Mouse (Mus musculus) forebrain, embryonic 12.5 days (tissue): ENCODE results near the gene Wdr91. TPM values are rescaled to one million over a fixed set of nuclear protein-coding genes. Genes with fewer than 3 reads are reported as not detected.

ENCODE experiments used
- ATAC-seq: fragments of 200-750 bp; cut with Nextera tagmentation; 2 replicates; pipeline ENCODE4 v1.8.0; 2017; ENCODE audit warnings: moderate TSS enrichment; ENCODE audit not compliant: low FRiP score
- H3K27ac ChIP-seq: fragments of 300-500 bp; sonication (generic); 2 replicates; pipeline ENCODE4 v1.5.1; 2016; ENCODE audit warnings: mild to moderate bottlenecking
- H3K27me3 ChIP-seq: fragments of 300-500 bp; sonication (generic); 2 replicates; pipeline ENCODE4 v1.6.1; 2016; ENCODE audit warnings: mild to moderate bottlenecking
- H3K36me3 ChIP-seq: fragments of 300-500 bp; sonication (generic); replicated peaks from 2 replicates; pipeline ENCODE4 v1.6.1; 2016; ENCODE audit warnings: mild to moderate bottlenecking
- H3K4me1 ChIP-seq: fragments of 300-500 bp; sonication (generic); 2 replicates; pipeline ENCODE4 v1.6.1; 2016
- H3K4me2 ChIP-seq: fragments of 300-500 bp; sonication (generic); 2 replicates; pipeline ENCODE4 v1.6.1; 2016; ENCODE audit warnings: mild to moderate bottlenecking, moderate library complexity
- H3K4me3 ChIP-seq: fragments of 300-500 bp; sonication (generic); replicated peaks from 2 replicates; pipeline ENCODE4 v1.5.1; 2016; ENCODE audit warnings: mild to moderate bottlenecking
- H3K9ac ChIP-seq: fragments of 300-500 bp; sonication (generic); 2 replicates; pipeline ENCODE4 v1.6.1; 2016; ENCODE audit warnings: mild to moderate bottlenecking
- H3K9me3 ChIP-seq: fragments of 300-500 bp; sonication (generic); 2 replicates; pipeline ENCODE4 v1.6.1; 2016
- WGBS: fragments of 180-500 bp; shearing (Covaris S2); methylation state at CpG from one replicate; pipeline ENCODE4 v1.1.7; 2016; 5-methylcytosine and 5-hydroxymethylcytosine counted together
- polyA plus RNA-seq: library from polyadenylated mRNA; unstranded; fragments of >200 nt; fragmentation: Nextera tagmentation; extraction: Ambion mirVana; gene quantifications from 2 replicates; pipeline ENCODE4 v1.2.1, GENCODE M21; 2016

Gene Wdr91
- 11.0 and 12.3 TPM in 2 replicates for polyA plus RNA-seq

DNA sequence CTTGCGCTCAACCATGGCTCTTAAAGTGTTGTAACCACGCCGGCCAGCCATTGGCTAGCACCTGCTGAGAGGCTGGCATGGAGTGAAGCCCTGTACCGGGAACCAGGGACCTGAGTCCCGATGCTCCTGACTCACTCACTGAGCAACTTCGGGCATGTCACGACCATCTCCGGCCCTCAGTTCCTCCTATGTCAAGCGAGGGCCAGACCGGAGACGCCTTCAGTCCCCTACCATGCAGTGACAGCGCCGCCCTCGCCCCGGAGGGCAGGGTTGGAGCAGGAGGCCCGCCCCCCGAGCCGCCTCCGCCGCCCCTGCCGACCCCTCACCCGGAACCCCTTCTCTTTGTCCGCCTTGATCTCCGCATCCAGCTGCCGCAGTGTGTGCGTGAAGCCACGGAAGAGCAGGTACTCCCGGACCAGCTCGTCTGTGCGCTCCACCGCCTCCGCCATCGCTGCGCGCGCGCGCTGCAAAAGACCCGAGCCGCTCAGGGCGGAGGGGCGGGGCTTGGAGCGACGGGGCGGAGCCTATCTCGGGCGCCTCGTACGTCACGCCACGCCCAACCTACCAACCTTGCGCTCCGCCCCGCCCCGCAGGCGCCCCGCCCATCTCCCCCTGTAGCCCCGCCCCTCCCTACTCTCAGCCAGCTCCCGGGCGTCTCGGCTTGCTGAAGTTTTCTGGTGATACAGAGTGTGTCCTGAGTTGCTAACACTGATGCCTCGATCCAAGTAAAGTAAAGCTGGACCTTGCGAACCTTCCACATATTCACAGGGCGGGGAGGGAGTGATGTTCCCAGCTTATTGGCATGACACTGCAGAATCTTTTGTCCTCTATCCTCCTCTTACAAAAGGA lies at the start of gene Wdr91:
Wdr91 (minus strand) TSS at position 506 of the 849 bp plus-strand sequence.
- peak within 1 kb of the TSS; percentile 71 for H3K27ac ChIP-seq
- WGBS: under 1% methylated on average over 64 of the region's 64 CpGs
- H3K4me1 ChIP-seq: peaks cover 12% of the 10 kb centered on the region
- H3K27me3 ChIP-seq: no peaks in the 10 kb centered on the region
- H3K4me2 ChIP-seq: peak within 1 kb of the TSS; percentile 69
- H3K36me3 ChIP-seq: peaks cover 23% of the 10 kb centered on the region
- no peaks in the 10 kb centered on the region for H3K9me3 ChIP-seq
- peak within 1 kb of the TSS; percentile 67 for H3K4me3 ChIP-seq
- peak within 1 kb of the TSS; percentile 66 for H3K9ac ChIP-seq
- peak; percentile 94 for ATAC-seq

DNA sequence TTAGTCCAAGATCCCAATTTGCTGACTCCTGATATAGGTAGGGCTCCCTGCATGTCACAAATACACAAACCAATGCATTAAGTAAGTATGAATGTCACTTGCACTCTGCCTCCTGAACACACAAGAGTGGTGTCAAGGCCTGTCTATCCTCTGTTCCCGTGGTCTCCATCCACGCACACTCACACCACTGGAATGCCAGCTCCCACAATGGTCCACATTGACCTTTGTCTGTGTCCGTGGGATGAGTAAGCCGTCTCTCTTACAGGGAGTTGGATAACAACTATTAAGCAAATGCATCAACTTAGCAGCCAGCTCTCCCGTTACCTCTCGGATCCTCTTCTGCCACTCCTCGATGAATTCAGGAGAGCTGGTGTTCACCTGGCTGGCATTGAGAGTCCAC lies 48.5 kb upstream of the Wdr91 start:
- WGBS: 92% methylated on average over 7 of the region's 7 CpGs
- Histone ChIP-seq H3K4me1 (peaks cover 5% of the 10 kb centered on the region; the same call in 1 of the 2 replicates), H3K9ac (no peak overlapping the region), H3K36me3 (no peaks in the 10 kb centered on the region), H3K4me3 (no peak overlapping the region), H3K4me2 (no peak overlapping the region), H3K27me3 (no peaks in the 10 kb centered on the region), H3K9me3 (no peaks in the 10 kb centered on the region), H3K27ac (no peak overlapping the region)
- ATAC-seq: no peak

DNA sequence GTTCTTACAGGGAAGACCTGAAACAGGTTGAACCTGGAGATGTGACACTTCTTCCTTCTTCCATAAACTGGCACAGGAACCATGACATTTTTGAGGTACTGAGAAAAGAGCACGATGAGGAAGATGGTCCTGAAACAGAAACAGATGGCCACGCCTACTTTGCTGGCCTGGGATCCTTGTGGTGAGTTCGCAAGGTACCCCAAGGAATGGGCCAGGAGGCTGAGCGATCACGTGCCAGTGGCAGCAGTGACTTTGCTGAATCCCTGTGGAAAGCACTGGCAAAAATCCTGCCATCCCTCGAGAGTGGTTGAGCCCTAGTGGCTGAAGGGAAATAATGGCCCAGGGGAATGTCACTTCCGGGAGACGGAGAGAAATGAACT lies 45.2 kb upstream of the Wdr91 start:
- ATAC-seq: no peak
- no peaks in the 10 kb centered on the region for H3K27me3 ChIP-seq
- WGBS: 41% methylated on average over 8 of the region's 8 CpGs
- H3K4me3 ChIP-seq: no peak overlapping the region
- H3K4me1 ChIP-seq: peaks cover 5% of the 10 kb centered on the region; the same call in 1 of the 2 replicates
- H3K36me3 ChIP-seq: no peaks in the 10 kb centered on the region
- H3K4me2 ChIP-seq: peak overlapping the region; percentile 38
- H3K9me3 ChIP-seq: no peaks in the 10 kb centered on the region
- no peak overlapping the region for H3K9ac ChIP-seq
- no peak overlapping the region for H3K27ac ChIP-seq

DNA sequence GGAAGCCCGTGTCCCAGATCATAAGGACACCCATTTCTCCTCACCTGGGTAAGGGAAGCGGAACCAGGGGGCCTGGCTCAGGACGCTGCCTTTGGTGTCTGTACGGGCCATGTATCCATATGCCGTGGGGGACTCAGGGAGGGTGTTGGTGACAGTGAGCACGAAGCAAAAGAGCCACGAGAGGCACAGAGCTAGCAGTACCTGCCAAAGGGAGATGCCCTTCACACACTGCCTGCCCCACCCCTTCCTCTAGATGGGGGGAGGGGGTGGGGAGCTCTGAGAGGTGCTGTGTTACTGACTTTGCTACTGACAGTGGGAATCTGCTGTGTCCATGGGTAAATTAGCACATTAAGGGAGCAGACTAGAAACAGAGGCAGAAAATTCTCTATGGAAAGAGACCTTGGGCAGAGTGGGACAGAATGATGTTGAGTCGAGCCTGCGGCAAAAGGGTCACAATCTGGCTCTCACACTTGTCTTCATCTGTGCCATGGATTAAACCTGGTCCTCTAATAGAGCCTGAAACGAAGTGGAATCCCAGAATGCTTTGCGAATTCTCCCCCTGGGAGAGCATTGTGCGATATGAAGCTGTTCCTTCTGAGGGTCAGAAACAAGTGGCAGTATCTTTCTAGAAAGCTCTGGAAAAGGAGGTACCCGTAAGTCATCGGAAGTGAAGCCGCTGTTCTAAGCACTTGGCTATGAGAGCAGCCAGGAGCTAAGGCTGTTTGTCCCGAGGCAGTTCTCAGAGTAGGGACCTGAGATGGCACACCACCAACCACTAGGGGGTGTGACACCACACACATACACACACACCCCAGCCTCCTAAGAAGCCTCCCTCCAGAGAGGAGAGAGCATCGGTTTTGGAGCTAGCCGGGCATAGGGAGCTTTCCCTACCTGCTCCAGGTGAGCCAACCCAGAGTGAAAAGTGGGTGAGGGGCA lies 44.5 kb upstream of the Wdr91 start:
- peak overlapping the region; percentile 38 for H3K4me2 ChIP-seq
- no peak overlapping the region for H3K9ac ChIP-seq
- no peaks in the 10 kb centered on the region for H3K27me3 ChIP-seq
- 56% methylated on average over 18 of the region's 18 CpGs for WGBS
- peaks cover 5% of the 10 kb centered on the region; the same call in 1 of the 2 replicates for H3K4me1 ChIP-seq
- H3K27ac ChIP-seq: no peak overlapping the region
- H3K9me3 ChIP-seq: no peaks in the 10 kb centered on the region
- H3K36me3 ChIP-seq: no peaks in the 10 kb centered on the region
- peak; percentile 74 for ATAC-seq
- H3K4me3 ChIP-seq: peak overlapping the region; percentile 13; the same call in 1 of the 2 replicates

DNA sequence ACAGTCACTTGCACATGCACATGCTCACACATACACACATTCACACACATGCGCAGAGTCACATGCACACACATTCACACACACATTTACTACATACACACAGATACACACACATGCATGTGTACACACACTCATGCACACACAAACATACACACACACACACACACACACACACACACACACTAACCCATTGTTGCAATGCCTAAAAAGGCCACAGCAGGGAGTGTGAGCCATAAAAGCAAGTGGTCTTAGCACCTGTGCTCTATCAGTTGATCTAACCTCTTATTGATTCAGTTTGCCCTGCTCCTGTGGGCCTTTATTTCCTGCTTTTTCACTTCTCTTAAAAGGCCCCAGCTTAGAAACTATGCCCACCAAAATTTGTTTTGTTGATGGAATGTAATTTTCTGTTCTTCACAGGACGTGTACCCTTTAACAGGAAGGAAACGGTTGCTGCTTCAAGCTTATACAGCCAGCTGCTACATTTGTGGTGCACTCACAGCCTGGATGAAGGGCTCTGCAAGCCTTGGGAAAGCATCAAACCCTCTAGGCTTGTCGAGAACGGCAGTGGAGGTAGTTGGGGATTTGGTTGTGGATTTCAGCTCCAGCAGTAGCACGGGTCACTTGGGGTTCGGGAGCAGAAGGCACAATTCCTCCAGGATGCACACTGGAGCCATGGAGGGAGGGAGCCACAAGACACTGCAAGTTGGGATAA lies 41.4 kb upstream of the Wdr91 start:
- no peak overlapping the region for H3K27ac ChIP-seq
- no peaks in the 10 kb centered on the region for H3K9me3 ChIP-seq
- no peak for ATAC-seq
- H3K9ac ChIP-seq: no peak overlapping the region
- H3K36me3 ChIP-seq: no peaks in the 10 kb centered on the region
- H3K4me3 ChIP-seq: no peak overlapping the region
- no peak overlapping the region for H3K4me2 ChIP-seq
- H3K4me1 ChIP-seq: peaks cover 10% of the 10 kb centered on the region; the same call in 1 of the 2 replicates
- 74% methylated on average over 7 of the region's 7 CpGs for WGBS
- peaks cover 14% of the 10 kb centered on the region; the same call in 1 of the 2 replicates for H3K27me3 ChIP-seq

DNA sequence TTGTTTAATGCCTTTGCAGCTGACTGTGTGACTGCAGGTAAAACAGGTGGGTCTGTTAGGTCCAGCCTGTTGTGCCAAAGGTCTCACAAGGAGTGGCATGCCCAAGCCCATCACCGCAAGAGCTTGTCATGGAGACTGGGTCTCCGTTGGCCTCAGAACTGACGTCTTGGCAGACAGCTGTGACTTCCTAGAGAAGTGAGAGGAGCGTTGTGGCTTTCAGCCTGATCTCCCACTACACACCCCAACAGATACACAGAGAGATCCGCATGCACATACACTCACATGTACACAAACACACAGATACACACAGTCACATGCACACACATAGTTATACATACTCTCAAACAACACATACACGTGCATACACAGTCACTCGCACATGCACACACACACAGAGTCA lies 40.8 kb upstream of the Wdr91 start:
- peaks cover 10% of the 10 kb centered on the region; the same call in 1 of the 2 replicates for H3K4me1 ChIP-seq
- H3K4me2 ChIP-seq: no peak overlapping the region
- H3K36me3 ChIP-seq: no peaks in the 10 kb centered on the region
- H3K4me3 ChIP-seq: no peak overlapping the region
- peaks cover 14% of the 10 kb centered on the region; the same call in 1 of the 2 replicates for H3K27me3 ChIP-seq
- no peak overlapping the region for H3K27ac ChIP-seq
- H3K9ac ChIP-seq: no peak overlapping the region
- 91% methylated on average over 7 of the region's 7 CpGs for WGBS
- ATAC-seq: no peak
- no peaks in the 10 kb centered on the region for H3K9me3 ChIP-seq

DNA sequence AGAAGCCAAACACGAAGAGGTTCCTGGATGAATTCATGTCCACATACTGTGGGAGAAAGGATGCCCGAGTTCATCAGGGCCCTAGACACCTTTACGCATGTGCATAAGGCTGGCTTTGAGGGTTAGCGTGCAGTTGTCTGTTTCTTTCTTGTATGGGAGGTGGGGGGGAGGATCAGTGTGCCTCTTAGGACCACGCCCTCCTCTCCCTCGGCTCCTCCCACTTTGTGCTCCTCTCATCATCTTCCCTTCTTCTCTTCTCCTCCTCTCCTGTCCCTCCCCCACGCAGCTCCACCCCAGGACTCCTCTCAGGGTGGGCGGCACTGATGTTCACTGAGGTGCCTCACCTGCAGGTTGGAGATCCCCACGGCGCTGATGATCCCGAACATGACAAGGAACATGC lies 37.8 kb upstream of the Wdr91 start:
- Histone ChIP-seq H3K36me3 (no peaks in the 10 kb centered on the region), H3K4me3 (peak overlapping the region; percentile 27), H3K9ac (no peak overlapping the region), H3K9me3 (no peaks in the 10 kb centered on the region), H3K4me1 (peaks cover 4% of the 10 kb centered on the region; the same call in 1 of the 2 replicates), H3K27me3 (peaks cover 14% of the 10 kb centered on the region; the same call in 1 of the 2 replicates), H3K27ac (no peak overlapping the region), H3K4me2 (peak overlapping the region; percentile 45)
- no peak for ATAC-seq
- 22% methylated on average over 11 of the region's 11 CpGs for WGBS

DNA sequence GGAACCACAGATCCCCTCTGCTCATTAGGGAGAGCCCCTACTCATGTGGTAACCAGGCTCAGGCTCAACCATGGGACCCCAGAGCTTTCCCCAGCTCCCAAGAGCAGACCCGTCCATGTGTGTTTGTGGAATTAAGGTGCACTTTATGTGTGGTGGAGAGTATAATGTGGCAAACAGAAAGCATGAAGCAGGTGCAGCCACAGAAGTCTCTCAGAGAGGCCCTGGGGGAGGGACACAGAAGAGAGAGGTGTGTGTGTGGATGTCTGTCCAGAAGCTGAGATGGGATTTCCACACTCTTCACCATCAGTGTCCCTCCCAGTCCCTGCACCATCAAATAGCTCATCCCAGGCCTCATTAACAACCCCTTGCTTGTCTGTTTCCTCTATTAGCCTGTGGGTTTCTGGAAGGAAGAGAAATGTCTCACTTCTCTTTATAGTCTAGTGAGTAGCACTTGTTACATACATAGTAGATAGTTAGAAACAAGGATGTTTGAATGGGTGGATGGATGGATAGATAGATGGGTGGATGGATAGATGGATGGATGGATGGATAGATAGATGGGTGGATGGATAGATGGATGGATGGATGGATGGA lies 35.9 kb upstream of the Wdr91 start:
- Histone ChIP-seq H3K36me3 (no peaks in the 10 kb centered on the region), H3K4me3 (no peak overlapping the region), H3K4me1 (peaks cover 4% of the 10 kb centered on the region; the same call in 1 of the 2 replicates), H3K27me3 (peaks cover 14% of the 10 kb centered on the region; the same call in 1 of the 2 replicates), H3K27ac (no peak overlapping the region), H3K9ac (no peak overlapping the region), H3K4me2 (no peak overlapping the region), H3K9me3 (no peaks in the 10 kb centered on the region)
- 75% methylated on average over 1 of the region's 1 CpGs for WGBS
- ATAC-seq: no peak

DNA sequence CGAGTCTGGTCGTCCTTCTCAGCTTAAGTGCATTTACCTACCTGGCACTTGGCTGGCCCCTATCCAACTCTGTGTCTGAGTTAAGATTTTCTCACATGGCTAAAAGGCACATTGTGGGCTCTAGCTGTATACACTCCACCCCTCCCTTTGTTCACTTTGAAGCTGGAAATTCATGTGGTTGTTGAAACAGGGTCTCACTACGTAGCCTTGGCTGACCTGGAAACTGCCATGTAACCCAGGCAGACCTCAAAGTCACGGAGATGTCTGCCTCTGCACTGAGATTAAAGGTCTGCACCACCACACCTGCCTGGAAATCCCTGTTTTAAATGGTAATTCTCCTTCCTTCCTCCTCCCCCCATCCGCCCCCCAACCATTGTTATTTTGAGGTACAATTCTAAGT lies 32.8 kb upstream of the Wdr91 start:
- H3K27me3 ChIP-seq: no peaks in the 10 kb centered on the region
- no peak overlapping the region for H3K4me3 ChIP-seq
- WGBS: 81% methylated on average over 5 of the region's 5 CpGs
- H3K9ac ChIP-seq: no peak overlapping the region
- peaks cover 2% of the 10 kb centered on the region; the same call in 1 of the 2 replicates for H3K4me1 ChIP-seq
- no peak overlapping the region for H3K4me2 ChIP-seq
- no peak overlapping the region for H3K27ac ChIP-seq
- H3K36me3 ChIP-seq: no peaks in the 10 kb centered on the region
- no peak for ATAC-seq
- no peaks in the 10 kb centered on the region for H3K9me3 ChIP-seq

DNA sequence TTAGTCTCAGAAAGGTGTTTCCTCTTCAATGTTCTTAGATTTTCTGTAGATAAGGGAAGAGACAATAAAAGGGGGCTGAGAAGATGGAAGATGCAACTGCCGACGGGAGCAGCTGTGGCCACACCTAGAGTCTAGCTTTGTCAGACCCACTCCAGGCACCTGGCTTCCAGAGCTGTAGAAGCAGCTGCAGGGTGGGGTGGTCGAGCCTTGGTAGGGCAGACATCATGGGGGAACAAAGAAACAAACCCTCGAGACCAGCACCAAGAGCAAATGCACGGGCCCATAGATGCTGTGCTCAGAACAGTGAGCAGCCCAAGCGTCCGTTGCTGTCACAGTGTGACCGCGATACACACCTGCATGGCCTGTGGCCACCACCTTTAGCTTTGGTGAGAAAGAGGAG lies 31.8 kb upstream of the Wdr91 start:
- no peaks in the 10 kb centered on the region for H3K36me3 ChIP-seq
- no peaks in the 10 kb centered on the region for H3K27me3 ChIP-seq
- no peaks in the 10 kb centered on the region for H3K4me1 ChIP-seq
- no peaks in the 10 kb centered on the region for H3K9me3 ChIP-seq
- no peak overlapping the region for H3K9ac ChIP-seq
- no peak overlapping the region for H3K4me3 ChIP-seq
- WGBS: 84% methylated on average over 9 of the region's 9 CpGs
- no peak overlapping the region for H3K27ac ChIP-seq
- ATAC-seq: no peak
- no peak overlapping the region for H3K4me2 ChIP-seq

DNA sequence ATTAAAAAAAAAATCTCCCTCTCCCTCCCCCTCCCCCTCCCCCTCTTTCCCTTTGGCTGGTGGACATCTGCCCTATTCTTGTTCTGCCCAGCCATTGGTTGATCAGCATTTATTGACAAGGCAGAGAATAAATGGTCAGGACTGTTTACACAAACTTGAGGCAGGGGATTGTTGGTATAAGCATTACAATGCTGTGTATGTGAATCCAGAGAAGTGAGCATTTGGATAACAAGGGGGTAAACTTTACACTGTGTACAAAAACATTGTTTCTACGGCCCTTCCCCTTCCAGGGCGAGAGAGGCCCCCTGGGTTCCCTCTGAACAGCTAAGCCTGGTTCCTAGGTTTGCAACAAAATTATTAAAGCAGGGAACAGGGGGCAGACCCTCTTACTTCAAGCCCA lies 30.8 kb upstream of the Wdr91 start:
- ATAC-seq: no peak
- no peak overlapping the region for H3K9ac ChIP-seq
- H3K27ac ChIP-seq: no peak overlapping the region
- H3K4me2 ChIP-seq: no peak overlapping the region
- no peaks in the 10 kb centered on the region for H3K4me1 ChIP-seq
- H3K36me3 ChIP-seq: no peaks in the 10 kb centered on the region
- no peaks in the 10 kb centered on the region for H3K9me3 ChIP-seq
- H3K4me3 ChIP-seq: no peak overlapping the region
- WGBS: 75% methylated on average over 2 of the region's 2 CpGs
- no peaks in the 10 kb centered on the region for H3K27me3 ChIP-seq
